Mouse (Mus musculus): ENCODE measurements around the gene Rtn4ip1.
"Not testable (repeated sequence)": the region's sequence is repeated elsewhere in the genome, so short reads cannot be mapped to it uniquely, and the experiment has no call there.

Gene Rtn4ip1

GRCm38 (mm10) chr10:43939136-43939662, 37.6 kb downstream of the Rtn4ip1 start:
- no peak for DNase-seq

- no peak for DNase-seq
These were observed 42.1 kb downstream of the Rtn4ip1 start for GRCm38 (mm10) chr10:43943736-43944135.

GRCm38 (mm10) chr10:43945435-43945834, 43.8 kb downstream of the Rtn4ip1 start:
- no peak for DNase-seq

- peak; percentile 76 to 81 for DNase-seq
These were observed 52.3 kb downstream of the Rtn4ip1 start for GRCm38 (mm10) chr10:43953942-43954341.

- peak in 1 of 2 experiments; percentile 12 for DNase-seq
These were observed 63.3 kb downstream of the Rtn4ip1 start for GRCm38 (mm10) chr10:43964943-43965342.

- DNase-seq, result no peak
These were observed 71.6 kb downstream of the Rtn4ip1 start for GRCm38 (mm10) chr10:43973244-43973643.

GRCm38 (mm10) chr10:43977353-43977752, 75.7 kb downstream of the Rtn4ip1 start:
- DNase-seq, result no peak

GRCm38 (mm10) chr10:43980080-43980479, 78.5 kb downstream of the Rtn4ip1 start:
- no peak for DNase-seq

- not testable (repeated sequence) for DNase-seq
These were observed 79.1 kb downstream of the Rtn4ip1 start for GRCm38 (mm10) chr10:43980742-43981141.

- no peak for DNase-seq
These were observed 80.9 kb downstream of the Rtn4ip1 start for GRCm38 (mm10) chr10:43982470-43982869.

- DNase-seq, result no peak
These were observed 81.6 kb downstream of the Rtn4ip1 start for GRCm38 (mm10) chr10:43983241-43983640.

GRCm38 (mm10) chr10:43983866-43984265, 82.3 kb downstream of the Rtn4ip1 start:
- no peak for DNase-seq

- no peak for DNase-seq
These were observed 89.7 kb downstream of the Rtn4ip1 start for GRCm38 (mm10) chr10:43991268-43991667.

- no peak for DNase-seq
These were observed 90.9 kb downstream of the Rtn4ip1 start for GRCm38 (mm10) chr10:43992506-43992905.

GRCm38 (mm10) chr10:43993198-43993597, 91.6 kb downstream of the Rtn4ip1 start:
- peak; percentile 12 to 21 for DNase-seq

- no peak for DNase-seq
These were observed 94.4 kb downstream of the Rtn4ip1 start for GRCm38 (mm10) chr10:43995858-43996650.

- no peak for DNase-seq
These were observed 95.7 kb downstream of the Rtn4ip1 start for GRCm38 (mm10) chr10:43997276-43997675.

GRCm38 (mm10) chr10:43998023-43998422, 96.4 kb downstream of the Rtn4ip1 start:
- no peak for DNase-seq

- DNase-seq, result peak; percentile 4 to 5
These were observed 97.0 kb downstream of the Rtn4ip1 start for GRCm38 (mm10) chr10:43998503-43999082.

GRCm38 (mm10) chr10:44000156-44000865, 98.7 kb downstream of the Rtn4ip1 start:
- no peak for DNase-seq

- peak; percentile 16 to 42 for DNase-seq
These were observed 100.7 kb downstream of the Rtn4ip1 start for GRCm38 (mm10) chr10:44002004-44002940.

GRCm38 (mm10) chr10:44002995-44003524, 101.5 kb downstream of the Rtn4ip1 start:
- DNase-seq, result no peak

Data from cerebellum, postnatal 10 days (tissue).